Mouse (Mus musculus): ENCODE results near the gene Pdlim3.

- TF ChIP-seq CTCF (IDR thresholded peaks at IDR 0.05; ENCODE audit: borderline replicate concordance, control insufficient read depth, extremely low read depth, insufficient read depth, low read length, poor library complexity) (no peak), POLR2A (IDR thresholded peaks at IDR 0.05; ENCODE audit: control insufficient read depth, extremely low read depth, insufficient read depth, low read length, poor library complexity) (no peak)
Observed at GRCm38 (mm10) chr8:45936986-45937385, 51.7 kb downstream of the Pdlim3 start.

Data from thymus, adult 2 months (tissue).